Mouse (Mus musculus): ENCODE measurements around the gene Slc22a5.
"Not testable (repeated sequence)": the region's sequence is repeated elsewhere in the genome, so short reads cannot be mapped to it uniquely, and the experiment has no call there.

The Slc22a5 gene

GRCm38 (mm10) chr11:53888242-53888641, 3.2 kb downstream of the Slc22a5 start:
- CTCF ChIA-PET, result interaction anchor here (0.9 kb wide), 1 partner anchor 153 kb away, joined by 3 read pairs; no protein-coding TSS in a partner anchor

GRCm38 (mm10) chr11:53883287-53883686, 8.2 kb downstream of the Slc22a5 start:
- CTCF ChIA-PET, result no interaction called here

DNA sequence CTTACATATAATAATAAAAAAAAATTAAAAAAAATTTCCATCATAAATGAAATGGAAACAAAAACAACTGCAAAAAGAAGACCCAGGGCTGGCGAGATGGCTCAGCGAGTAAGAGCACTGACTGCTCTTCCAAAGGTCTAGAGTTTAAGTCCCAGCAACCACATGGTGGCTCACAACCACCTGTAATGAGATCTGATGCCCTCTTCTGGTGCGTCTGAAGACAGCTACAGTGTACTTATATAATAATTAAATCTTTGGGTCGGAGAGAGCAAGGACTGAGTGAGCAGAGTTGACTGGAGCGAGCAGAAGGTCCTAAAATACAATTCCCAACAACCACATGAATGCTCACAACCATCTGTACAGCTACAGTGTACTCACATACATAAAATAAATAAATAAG, 13.4 kb downstream of the Slc22a5 start:
- CTCF ChIA-PET, result not testable (repeated sequence)

- CTCF ChIA-PET, result no interaction called here
These were observed 15.0 kb downstream of the Slc22a5 start for GRCm38 (mm10) chr11:53876488-53876887.

- CTCF ChIA-PET, result interaction anchor here (0.6 kb wide), 1 partner anchor 138 kb away, joined by 12 read pairs; no protein-coding TSS in a partner anchor
These were observed 16.8 kb downstream of the Slc22a5 start for GRCm38 (mm10) chr11:53874706-53875105.

GRCm38 (mm10) chr11:53873909-53874704, 17.4 kb downstream of the Slc22a5 start:
- CTCF ChIA-PET, result not testable (repeated sequence)

DNA sequence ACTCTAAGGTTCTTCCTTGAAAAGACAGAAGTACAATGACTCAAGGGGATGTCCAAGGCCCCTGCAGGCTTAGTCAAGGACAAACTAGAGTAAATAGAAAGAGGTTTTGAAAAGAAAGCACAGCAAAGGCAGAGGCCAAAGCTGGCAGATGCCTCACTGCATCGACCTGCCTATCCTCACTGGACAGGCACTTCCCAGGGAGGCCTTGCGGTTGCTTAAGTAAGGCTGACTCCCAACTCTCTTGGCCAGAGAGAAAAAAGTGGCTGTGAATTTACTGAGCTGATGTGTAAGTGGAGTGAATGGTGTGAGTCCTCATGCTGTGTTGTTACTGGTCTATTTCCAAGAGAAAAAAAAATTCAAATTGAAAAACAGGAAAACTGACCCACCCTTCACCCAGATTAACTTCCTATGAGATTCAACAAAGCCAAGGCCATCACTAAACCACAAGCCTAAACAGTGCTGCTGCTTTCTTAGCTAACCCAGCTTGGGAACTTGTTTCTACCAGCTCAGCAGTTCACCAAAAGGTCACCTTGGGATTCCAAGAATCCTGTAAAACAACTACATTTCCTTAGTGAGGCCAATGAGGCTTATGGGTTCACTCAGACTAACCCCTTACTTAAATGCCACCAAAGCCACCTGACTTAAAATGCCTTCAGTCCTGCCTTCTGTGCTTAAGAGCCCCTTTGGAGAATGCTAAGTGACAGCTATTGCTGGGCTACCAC, 19.5 kb downstream of the Slc22a5 start:
- CTCF ChIA-PET, result no interaction called here

- CTCF ChIA-PET, result no interaction called here
These were observed 22.3 kb downstream of the Slc22a5 start for GRCm38 (mm10) chr11:53869172-53869571.

DNA sequence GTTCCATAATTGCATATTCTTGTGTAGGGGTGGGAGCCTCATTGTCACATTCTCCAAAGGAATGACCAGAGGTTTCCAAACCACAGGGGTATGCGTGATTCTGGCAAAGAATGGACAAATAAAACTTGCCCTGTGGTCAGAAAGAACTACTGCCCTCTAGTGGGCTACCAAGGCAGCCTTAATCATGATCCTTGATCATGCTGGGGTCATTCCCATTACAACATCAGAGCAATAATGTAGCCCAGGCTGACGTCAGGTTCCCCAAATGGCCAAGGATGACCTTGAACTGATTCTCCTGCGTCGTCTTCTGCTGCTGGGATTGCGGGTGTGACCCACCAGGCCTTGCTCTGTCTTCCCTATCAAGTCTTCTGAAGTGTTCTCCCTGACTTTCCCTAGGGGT, 23.1 kb downstream of the Slc22a5 start:
- CTCF ChIA-PET, result not testable (repeated sequence)

GRCm38 (mm10) chr11:53864724-53865310, 26.6 kb downstream of the Slc22a5 start:
- CTCF ChIA-PET, result not testable (repeated sequence)

DNA sequence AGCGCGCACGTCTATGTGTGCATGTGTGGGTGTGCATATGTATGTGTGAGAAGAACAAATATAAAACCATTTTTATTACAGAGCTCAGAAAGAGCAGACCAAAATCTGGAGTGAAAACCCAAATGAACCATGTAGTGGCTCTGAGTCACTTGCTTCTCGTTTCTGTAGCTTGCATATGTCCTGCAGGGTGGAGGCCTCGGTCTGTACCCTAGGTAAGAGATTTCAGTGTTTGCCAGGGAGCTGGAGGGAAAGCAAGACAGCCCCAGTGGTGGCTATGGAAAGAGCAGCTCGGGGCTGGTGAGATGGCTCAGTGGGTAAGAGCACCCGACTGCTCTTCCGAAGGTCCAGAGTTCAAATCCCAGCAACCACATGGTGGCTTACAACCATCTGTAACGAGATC, 30.5 kb downstream of the Slc22a5 start:
- CTCF ChIA-PET, result interaction anchor here (0.6 kb wide), 1 partner anchor 10 kb away, joined by 8 read pairs; no protein-coding TSS in a partner anchor

DNA sequence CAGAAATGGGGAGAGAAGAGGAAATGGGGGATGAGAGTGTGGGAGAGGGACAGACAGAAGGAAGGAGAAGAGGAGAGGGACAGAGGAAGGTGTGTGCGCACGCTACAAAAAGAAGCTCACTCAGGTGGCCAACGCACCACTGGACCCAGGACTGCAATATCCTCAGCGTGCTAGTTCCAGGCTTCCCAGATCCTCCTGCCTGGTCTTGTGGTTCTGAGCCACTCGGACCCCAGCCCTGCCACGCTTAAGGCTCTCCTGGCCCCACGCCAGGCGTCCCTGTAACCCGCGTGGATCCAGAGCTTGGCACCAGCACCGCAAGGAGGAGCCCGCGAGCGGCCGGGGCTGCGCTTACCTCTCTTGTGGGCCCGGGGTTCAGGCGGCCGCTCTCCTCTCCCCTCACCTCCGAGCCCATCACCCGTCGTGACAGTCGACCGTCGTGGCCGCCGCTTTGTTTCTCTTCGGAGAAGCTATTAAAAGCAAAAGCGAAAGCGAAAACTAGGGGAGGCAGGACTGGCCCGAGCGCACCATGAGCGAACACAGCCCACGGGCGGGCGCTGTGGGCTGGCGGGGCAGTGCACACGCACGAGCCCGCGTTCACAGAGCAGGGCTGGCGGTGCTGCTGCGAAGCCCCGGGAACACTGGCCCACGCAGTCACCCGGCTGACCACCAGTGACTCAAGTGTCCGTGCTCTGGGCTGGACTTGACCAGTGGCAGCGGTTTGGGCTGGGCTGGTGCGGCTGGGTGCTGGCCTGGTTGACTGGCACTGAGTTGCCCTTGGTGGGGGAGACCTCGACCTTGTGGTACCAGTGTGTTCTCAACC, 32.5 kb downstream of the Slc22a5 start, which contains the start of gene Gm12216:
Gene Gm12216 (minus strand): TSS at position 496 of the 820 bp plus-strand sequence.
- CTCF ChIA-PET, result not testable (repeated sequence)

- CTCF ChIA-PET, result no interaction called here
These were observed 33.3 kb downstream of the Slc22a5 start for GRCm38 (mm10) chr11:53858058-53858760.

DNA sequence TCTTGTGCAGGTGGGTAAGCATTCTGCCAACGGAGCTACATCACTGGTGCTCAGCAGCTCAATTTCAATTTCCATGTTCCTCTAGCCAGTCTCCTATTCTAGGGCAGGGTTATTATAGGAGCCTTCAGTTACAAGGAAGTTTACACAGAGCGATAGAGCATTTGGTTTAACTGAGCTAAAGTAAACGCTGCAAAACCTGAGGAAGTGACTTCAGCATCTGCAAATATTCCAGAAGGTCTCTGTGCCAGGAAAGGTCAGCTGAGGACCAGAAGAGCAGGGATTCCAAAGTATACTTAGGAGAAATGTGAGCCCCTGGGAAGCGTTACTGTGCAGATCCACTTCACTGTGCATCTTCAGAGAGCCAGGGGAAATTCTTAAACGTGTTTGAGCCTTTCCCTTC, 37.8 kb downstream of the Slc22a5 start:
- CTCF ChIA-PET, result no interaction called here

DNA sequence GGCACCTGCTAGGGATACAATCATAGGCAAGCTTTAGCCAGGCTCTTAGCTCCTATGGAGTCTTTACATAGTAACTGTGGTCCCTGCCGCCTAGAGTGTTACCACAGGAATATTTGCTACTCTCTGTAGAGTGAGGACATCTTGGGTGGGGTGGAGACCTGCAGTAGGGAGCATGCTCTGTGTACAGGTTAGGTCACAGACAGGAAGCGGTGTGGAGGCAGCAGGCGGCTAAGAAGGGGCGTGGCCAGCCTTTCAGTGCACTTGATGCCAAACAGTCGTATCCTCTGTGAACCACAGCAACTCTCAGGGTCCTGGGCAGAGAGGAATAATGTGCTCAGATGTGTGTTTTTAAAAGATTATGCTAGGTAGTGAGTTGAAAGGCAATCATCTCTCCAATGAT, 39.7 kb downstream of the Slc22a5 start:
- CTCF ChIA-PET, result interaction anchor here (0.6 to 1.2 kb wide), 3 partner anchors 65 to 1136 kb away, joined by 3 to 5 read pairs (median 4); no protein-coding TSS in a partner anchor

- CTCF ChIA-PET, result interaction anchor here (0.5 to 1.4 kb wide), 7 partner anchors 32 to 418 kb away, joined by 3 to 8 read pairs (median 4); no protein-coding TSS in a partner anchor
These were observed 41.7 kb downstream of the Slc22a5 start for GRCm38 (mm10) chr11:53849588-53850320.

DNA sequence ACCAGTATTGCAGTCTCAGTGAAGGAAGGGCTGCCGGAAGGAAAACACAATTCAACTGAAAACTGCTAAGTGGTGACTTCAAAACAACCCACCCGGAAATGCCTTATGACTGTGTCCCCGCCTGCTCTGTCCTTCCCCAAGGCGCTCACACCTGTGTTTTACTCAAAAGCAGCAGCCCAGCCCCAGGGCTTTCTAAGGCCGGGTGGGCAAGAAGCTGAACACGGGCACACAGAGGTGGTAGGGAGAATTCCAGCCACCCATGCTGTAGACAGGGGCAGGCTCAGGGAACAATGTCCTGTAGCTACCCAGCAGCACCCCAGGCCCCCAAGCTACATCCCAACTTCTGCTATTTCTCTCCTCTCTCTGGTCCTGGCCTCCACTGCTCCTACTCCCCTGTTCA, 45.8 kb downstream of the Slc22a5 start:
- CTCF ChIA-PET, result interaction anchor here (0.6 to 1.7 kb wide), 2 partner anchors 87 to 874 kb away, joined by 3 to 5 read pairs; no protein-coding TSS in a partner anchor

GRCm38 (mm10) chr11:53843106-53843505, 48.4 kb downstream of the Slc22a5 start:
- CTCF ChIA-PET, result interaction anchor here (0.5 kb wide), 1 partner anchor 1985 kb away, joined by 4 read pairs; no protein-coding TSS in a partner anchor

DNA sequence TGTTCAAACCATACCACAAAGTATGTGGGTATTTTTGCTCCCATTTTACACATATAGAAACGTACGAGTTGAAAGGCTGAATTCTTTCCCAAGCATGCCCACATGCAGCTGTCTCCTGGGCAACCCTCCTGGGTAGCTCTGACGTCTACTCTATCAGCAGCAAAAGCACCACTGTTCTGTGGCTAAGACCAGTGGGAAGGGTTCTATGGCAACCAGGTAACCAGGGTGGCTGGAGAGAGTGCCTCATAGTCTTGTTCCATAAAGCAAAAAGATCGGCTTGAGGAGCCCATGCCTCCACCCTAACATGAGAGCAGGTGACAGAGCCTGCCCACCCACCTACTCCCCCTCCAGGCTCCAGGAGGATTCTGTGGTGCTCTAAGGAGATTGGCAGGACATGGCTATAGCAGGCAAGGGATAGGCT, 49.3 kb downstream of the Slc22a5 start:
- CTCF ChIA-PET, result no interaction called here

GRCm38 (mm10) chr11:53841514-53841913, 49.9 kb downstream of the Slc22a5 start:
- CTCF ChIA-PET, result no interaction called here
